Mouse (Mus musculus) layer of hippocampus, postnatal 10 days (tissue): ENCODE measurements around the gene Fam166b. TPM values are rescaled to one million over a fixed set of nuclear protein-coding genes. Genes with fewer than 3 reads are reported as not detected.

ENCODE experiments used
- DNase-seq, 2 experiments: peaks; one replicate each; pipeline ENCODE4 v3.0.0; 2021; ENCODE audit warnings: low spot score in 2 of 2
- total RNA-seq, 2 experiments: library from RNA; stranded (reverse); gene quantifications; 2 replicates each; pipeline ENCODE4 v1.2.3; 2021

Fam166b gene
- total RNA-seq, 2 experiments from 2014 or later = 0.98 to 2.6 TPM

GRCm38 (mm10) chr4:43428180-43428861 lies 613 bp downstream of the Fam166b start:
- DNase-seq = peak in 1 of 2 experiments; percentile 37

DNA sequence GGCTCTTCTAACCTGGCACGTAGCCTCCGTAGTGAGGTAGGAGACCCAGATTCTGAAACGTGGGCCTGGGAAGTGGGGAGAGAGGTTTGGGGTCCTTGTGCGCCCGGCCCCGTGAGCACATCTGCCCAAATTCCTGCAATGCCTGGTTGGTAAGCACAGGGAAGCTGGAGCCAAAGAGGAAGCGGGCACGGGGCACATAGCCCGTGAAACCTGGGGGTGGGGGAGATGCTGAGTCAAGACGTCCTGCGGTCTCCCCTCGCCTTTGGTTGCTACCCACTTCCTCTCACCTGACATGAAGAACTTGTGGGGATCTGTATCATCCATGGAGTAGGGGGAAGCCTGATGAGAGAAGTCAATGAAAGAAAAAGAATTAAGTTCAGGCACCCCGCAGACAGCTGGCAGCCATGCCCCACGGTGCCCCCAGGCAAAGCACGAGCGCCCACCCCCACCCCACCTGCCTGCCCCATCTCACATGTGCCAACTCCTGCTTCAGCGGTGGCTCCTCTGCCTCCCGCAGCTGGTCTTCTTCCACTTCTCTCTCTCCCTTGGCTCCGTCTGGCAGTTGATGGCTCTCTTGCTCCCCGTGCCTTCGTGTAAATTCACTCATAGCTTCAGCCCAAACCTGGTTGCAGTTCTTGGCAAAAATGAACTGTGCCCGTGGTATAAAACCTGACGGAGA lies 1.3 kb downstream of the Fam166b start:
- DNase-seq = no peak

DNA sequence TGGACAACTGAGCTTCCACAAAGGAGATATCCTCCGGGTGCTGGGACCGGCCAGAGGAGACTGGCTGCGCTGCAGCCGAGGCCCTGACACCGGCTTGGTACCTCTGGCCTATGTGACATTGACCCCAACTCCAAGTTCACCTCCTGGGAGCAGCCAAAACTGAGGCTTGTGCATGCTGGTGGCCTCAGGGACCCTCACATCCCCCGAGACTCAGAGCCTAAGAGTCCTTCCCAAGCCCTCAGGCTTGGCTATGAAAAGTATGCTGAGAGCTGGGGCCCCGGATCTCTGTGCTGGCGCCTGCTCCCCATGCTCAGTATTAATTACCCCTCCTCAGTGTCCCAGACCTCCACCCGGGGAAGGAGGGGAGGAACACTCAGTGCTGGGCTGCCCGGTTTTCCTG lies 2.4 kb downstream of the Fam166b start:
- DNase-seq = no peak

- DNase-seq = no peak
Observed at GRCm38 (mm10) chr4:43425648-43426380, 3.1 kb downstream of the Fam166b start.

GRCm38 (mm10) chr4:43425197-43425596 lies 3.7 kb downstream of the Fam166b start:
- no peak for DNase-seq

DNA sequence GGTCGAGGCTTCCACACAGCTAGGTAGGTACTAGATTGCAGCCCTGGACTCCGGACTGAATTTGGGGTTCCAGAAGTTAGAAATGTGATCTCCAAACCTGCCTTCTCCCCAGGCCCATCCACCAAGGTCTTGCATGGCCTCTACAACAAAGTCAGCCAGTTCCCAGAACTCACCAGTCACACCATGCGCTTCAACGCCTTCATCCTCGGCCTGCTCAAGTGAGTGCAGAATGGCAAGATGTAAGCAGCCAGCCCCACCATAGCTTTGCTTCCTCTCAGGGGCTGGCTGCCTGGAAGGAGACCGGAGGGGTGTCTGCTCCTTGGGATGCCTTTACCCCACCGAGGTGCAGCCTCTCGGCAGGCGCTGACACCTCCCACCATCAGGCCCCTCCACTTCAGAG lies 4.9 kb downstream of the Fam166b start:
- DNase-seq = no peak

DNA sequence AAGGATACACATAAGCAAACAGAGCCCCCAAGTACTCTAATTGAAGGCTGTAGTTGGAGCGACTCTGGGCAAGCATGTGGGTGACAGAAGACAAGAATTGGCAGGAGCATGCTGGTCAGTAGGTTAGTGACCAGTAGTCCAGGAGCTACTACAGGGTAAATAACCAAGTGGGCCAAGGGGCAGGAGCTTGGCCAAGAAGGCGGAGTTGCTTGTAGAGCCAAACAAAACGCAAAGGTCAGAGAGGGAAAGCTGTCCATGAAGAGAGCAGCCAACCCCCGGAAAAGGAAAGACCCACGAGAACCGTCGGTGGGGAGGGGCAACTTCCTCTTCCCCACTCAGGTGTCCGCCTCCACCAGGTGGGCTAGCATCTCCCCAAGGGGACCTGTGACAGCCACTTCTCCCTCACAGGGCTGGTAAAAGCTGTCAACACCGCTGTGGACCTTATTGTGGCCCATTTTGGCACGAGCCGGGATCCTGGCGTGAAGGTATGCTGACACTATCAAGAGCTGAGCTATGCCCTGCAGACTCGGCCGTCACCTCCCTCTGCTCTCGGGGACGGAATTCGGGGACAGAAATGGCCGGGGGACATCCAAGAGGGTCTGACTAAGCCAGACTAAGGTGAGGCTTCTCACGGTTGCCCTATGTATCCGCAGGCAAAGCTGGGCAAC lies 5.5 kb downstream of the Fam166b start:
- DNase-seq = no peak

- no peak for DNase-seq
Observed at GRCm38 (mm10) chr4:43421632-43422240, 7.2 kb downstream of the Fam166b start.

- peak; percentile 80 to 81 for DNase-seq
Observed at GRCm38 (mm10) chr4:43420305-43420704, 8.6 kb downstream of the Fam166b start.

DNA sequence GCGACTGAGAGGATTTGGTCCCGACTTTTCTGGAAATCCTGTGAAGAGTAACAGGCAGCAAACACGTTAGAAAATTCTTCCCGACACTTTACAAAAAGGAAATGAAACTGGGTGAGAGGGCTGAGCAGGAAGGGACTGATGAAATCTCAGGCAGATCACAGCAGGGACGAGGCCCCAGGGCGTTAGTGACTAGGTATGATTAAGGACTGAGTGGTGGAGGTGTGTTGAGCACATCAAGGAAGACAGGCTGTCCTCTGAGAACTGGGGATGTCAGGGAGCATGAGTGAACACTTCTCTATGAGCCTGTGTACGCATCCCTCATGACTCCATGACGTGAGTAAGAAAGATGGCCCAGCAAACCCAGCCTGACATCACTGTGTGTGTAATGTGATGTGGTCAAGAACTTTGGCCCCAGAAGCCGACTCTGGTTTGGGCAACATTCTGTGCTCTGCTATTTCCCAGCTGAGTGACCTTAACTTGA lies 9.1 kb downstream of the Fam166b start:
- DNase-seq = no peak

DNA sequence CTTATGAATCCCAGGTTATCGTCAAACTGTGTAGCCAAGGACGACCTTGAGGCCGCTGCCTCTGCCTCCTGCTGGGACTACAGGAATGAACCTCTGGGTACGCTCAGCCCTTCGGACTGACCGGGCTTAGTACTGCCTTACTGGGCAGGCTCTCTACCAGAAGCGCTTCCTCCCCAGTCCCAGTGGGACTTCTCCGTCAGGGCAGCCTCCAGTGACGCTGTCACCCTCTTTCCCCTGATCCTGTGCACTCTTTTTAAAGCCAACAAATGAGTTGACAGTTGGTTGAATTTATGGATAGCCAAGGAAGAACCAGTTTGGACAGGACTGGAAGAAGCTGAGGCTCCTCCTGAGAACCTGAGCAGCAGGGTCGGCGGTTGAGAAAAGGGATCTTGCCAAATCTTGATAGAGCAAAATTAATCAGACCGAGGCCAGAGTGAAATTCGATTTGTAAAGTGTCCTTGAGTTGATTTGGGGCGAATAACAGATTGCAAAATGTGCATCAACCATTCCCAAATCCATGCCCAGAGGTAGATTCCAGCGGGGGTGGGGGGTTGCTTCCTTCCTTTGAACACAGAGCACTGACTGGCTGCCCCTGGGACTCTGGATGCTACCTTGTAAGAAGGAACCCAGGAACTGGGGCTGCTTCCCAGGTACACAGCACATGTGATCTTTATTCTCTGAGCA lies 9.8 kb downstream of the Fam166b start:
- no peak for DNase-seq

DNA sequence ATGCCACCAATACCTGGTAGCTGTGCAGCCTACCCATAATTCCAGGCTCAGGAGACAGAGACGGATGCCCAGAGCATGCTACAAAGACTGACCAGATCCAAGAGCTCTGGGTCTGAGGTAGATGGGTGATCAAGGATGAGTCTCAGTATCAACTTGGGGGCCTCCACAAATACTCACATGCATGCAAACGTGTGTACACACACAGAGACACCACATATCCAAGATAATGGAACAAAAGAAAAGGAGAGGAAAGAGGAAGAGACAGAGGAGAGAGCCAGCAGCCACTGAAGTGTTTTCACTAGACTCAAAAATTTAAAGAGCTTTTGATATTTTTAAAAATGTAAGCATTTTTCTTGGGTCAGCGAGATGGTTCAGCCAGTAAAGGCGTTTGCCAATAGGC lies 10.5 kb downstream of the Fam166b start:
- no peak for DNase-seq

DNA sequence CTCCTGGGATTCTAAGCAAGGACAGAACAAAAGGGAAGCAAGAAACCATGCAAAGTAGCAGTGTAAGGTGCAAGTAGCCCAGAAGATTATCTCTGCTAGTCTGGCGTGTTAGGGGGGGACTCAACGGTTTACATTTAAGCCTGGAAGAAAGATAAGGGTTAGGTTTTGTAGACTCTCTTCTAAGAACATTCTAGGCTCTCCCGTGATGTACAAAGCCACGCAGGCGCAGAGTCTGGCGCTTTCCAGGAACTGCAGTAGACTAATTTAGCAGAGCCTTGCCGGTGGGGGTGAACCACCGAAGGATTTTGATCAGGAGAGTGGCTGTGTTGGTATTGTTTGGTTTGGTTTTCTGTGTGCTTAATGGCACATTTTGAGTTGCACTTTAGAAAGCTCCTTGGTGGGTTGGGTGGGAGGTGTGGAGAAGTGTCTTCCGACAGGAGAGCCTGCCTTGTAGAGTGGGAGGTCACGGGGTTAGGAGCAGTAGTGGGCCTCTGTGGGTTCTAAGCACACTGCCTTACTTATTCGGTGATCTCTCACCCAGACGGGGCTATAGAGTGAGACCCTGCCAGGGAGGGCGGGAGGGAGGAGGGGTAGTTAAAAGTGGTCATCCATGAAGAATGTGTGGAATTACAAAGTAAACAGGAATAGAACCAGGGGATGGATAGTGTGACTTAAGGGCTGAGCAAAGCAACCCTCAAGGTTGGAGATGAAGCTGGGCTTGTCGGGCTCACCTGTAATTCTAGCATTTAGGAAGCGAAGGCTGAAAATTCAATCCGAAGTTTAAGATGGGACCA lies 11.5 kb downstream of the Fam166b start:
- no peak for DNase-seq

DNA sequence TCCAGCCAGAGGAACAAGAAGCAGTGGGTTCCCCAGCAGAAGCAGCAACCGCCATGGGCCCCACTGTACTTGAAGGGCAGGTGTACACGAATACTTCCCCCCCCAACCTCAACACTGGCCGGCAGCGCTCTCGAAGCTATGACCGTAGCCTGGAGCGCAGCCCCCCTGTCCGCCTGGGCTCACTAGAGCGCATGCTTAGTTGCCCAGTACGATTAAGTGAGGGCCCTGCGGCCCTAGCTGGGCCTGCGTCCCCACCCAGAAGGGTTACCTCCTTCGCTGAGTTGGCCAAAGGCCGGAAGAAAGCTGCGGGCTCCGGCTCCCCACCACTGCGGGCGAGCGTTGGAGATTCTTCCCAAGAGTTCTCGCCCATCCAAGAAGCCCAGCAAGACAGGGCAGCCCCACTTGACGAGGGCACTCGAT lies 12.9 kb downstream of the Fam166b start:
- DNase-seq = no peak

DNA sequence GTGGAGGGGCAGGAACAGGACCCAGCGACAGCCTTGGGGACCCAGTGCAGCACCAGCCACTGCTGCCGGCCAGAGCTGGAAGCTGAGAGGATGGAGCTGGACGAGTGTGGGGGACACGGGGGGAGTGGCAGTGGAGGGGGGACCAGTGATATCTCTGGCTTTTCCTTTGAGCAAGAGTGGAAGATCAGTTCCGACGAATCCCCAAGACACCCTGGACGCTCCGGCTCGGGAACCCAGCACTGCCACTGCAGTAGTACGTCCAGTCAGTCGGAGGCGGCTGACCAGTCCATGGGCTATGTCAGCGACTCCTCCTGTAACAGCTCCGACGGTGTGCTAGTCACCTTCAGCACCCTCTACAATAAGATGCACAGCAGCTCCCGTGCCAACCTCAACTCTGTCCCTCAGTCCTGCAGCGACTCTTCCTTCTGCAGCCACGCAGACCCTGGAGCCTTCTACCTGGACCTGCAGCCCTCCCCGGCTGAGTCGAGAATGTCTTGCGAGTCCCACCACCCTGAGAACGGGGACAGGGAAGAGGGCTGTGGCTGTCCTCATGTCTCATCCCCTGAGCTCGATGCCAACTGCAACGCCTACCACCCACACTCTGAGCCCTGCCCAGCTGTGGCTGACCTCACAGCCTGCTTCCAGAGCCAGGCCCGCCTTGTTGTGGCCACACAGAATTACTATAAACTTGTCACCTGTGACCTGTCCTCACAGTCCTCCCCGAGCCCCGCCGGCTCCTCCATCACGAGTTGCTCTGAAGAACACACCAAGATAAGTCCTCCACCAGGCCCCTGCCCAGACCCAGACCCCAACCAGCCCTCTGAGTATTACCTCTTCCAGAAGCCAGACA lies 13.5 kb downstream of the Fam166b start:
- DNase-seq = no peak

- DNase-seq = no peak
Observed at GRCm38 (mm10) chr4:43414761-43415160, 14.2 kb downstream of the Fam166b start.

DNA sequence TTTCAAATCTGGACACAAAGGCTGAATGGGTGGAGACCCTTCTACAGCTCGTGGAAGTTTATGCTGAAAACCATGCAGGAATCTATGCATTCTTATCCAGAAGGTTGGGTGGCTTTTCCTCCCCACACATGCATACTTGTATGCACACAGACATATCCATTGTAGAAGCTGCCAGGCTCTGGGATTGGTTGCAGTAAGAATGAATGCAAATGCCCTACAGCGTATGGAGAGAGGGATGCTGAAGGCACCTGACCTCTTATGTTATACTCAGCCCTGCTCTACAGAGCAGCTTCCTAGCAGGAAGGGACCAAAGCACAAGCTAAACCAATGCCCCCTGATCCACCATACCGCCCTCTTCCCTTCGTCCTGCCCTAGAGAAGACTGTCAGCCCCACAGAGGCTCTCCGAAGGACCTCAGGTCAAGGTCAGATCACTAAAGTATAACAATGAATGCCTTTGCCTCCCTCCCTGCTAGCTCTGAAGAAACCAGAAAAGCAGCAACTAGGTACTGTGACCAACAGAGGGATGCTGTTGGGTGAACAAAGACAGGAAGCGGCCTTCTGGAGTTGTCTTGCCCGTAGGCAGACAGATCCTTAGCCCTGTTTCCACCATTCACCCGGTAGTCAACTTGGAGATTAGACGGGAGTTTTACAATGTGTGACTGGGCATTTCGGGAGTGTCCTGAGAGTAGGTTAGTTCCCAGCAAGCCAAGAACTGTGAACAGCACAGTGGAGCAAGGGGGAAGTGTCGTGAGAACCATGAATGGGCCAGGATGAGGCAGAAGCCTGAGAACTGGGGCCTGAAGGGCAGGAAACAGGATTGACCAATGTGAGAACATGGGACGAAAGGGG lies 21.6 kb downstream of the Fam166b start:
- no peak for DNase-seq
